Mouse (Mus musculus) macrophage (primary cell): ENCODE measurements around the gene Gm21865. TPM values are rescaled to one million over a fixed set of nuclear protein-coding genes. Genes with fewer than 3 reads are reported as not detected.
"Not testable (repeated sequence)": the region's sequence is repeated elsewhere in the genome, so short reads cannot be mapped to it uniquely, and the experiment has no call there.

Source experiments
- H3K27ac ChIP-seq: fragments of 350-480 bp; formaldehyde crosslinking; 2 replicates; pipeline ENCODE4 v1.9.0; 2021
- H3K36me3 ChIP-seq: fragments of 350-480 bp; formaldehyde crosslinking; 2 replicates; pipeline ENCODE4 v1.9.0; 2021; ENCODE audit errors: inconsistent target
- H3K4me3 ChIP-seq: fragments of 350-480 bp; formaldehyde crosslinking; 2 replicates; pipeline ENCODE4 v1.9.0; 2021; ENCODE audit errors: inconsistent target
- H3K79me2 ChIP-seq: fragments of 350-480 bp; formaldehyde crosslinking; 2 replicates; pipeline ENCODE4 v1.9.0; 2021; ENCODE audit errors: inconsistent target
- WGBS: methylation state at CpG from one replicate; pipeline ENCODE4 v1.1.7; 2026; ENCODE audit warnings: inconsistent platforms; ENCODE audit not compliant: missing documents; 5-methylcytosine and 5-hydroxymethylcytosine counted together
- polyA plus RNA-seq: library from polyadenylated mRNA; stranded (reverse); fragments of 250-400 nt; gene quantifications from 3 replicates; pipeline ENCODE4 v1.2.4, GENCODE M21; 2018; ENCODE audit warnings: inconsistent platforms
- total RNA-seq, 78 experiments: library from RNA; depleted of rRNA; stranded (reverse); fragments of 250-400 nt; gene quantifications; 1 replicate in 9 of 78; 2 replicates in 24 of 78; 3 replicates in 43 of 78; 4 replicates in 2 of 78; pipeline ENCODE4 v1.2.4; 2018; ENCODE audit warnings: inconsistent platforms in 56 of 78

Gene Gm21865
- total RNA-seq (2018; cell fraction: chromatin; rRNA removed) = not detected
- total RNA-seq (2018; cell fraction: cytosol; rRNA removed) = not detected
- total RNA-seq (2018; cell fraction: nucleus; rRNA removed) = not detected
- not detected in 3 replicates for polyA plus RNA-seq

- no CpG with 5 or more reads among the region's 7 CpGs for WGBS
- not testable (repeated sequence) for H3K27ac ChIP-seq, H3K36me3 ChIP-seq, H3K79me2 ChIP-seq, H3K4me3 ChIP-seq
These were observed at the start of gene Gm21865 for GRCm38 (mm10) chrY:40316803-40317202. TSS of gene Gm21865 (minus strand) at chrY:40316903.

Other genes with a start within 250 kb of the Gm21865 start
- not detected in 3 replicates for gene Gm21882, start 64.6 kb upstream of the Gm21865 start, polyA plus RNA-seq